Mouse (Mus musculus) T-cell, adult 2 months (primary cell): ENCODE results near the gene Abcd4.
A peak's percentile ranks its signal among the peaks of the same experiment; 100 is the strongest.

Experiments
- DNase-seq: peaks from one replicate; pipeline ENCODE4 v3.0.0; 2022; ENCODE audit warnings: low spot score

Gene Abcd4

GRCm38 (mm10) chr12:84571466-84572340 lies 45.5 kb downstream of the Abcd4 start:
- peak; percentile 9 for DNase-seq

GRCm38 (mm10) chr12:84570694-84571415 lies 46.4 kb downstream of the Abcd4 start:
- no peak for DNase-seq

- DNase-seq = no peak
These were observed 47.1 kb downstream of the Abcd4 start for GRCm38 (mm10) chr12:84569976-84570693.

- DNase-seq = no peak
These were observed 47.8 kb downstream of the Abcd4 start, which contains the start of gene Vsx2 for GRCm38 (mm10) chr12:84569336-84569970. Vsx2 (plus strand) TSS chr12:84569762.

GRCm38 (mm10) chr12:84567576-84567975 lies 49.6 kb downstream of the Abcd4 start:
- no peak for DNase-seq

GRCm38 (mm10) chr12:84562558-84562957 lies 54.7 kb downstream of the Abcd4 start:
- no peak for DNase-seq

GRCm38 (mm10) chr12:84555218-84555617 lies 62.0 kb downstream of the Abcd4 start:
- no peak for DNase-seq
